Mouse (Mus musculus) adrenal gland (tissue): ENCODE measurements at regions not wholly inside any gene's neighbourhood (a gene's known extent, or its start where the extent isn't known, plus 50 kb on each side); places are given as distances from the start of the nearest gene placed in this dataset.
"Not testable (repeated sequence)": the region's sequence is repeated elsewhere in the genome, so short reads cannot be mapped to it uniquely, and the experiment has no call there.

ENCODE experiments used
- intact Hi-C: fragments of 180-260 bp; cut with DNase I; formaldehyde crosslinking; loops from one replicate; pipeline ENCODE4 v1.15.1; 2025

- intact Hi-C loops, result no loop called here
Observed at GRCm38 (mm10) chr3:78575667-78576464, 710.5 kb downstream of the Rapgef2 start.

GRCm38 (mm10) chr3:78574807-78575206 is 711.5 kb downstream of the Rapgef2 start:
- intact Hi-C loops, result no loop called here

GRCm38 (mm10) chr3:78573299-78573698 is 713.0 kb downstream of the Rapgef2 start:
- intact Hi-C loops, result no loop called here

GRCm38 (mm10) chr3:78564926-78565325 is 721.4 kb downstream of the Rapgef2 start:
- intact Hi-C loops, result not testable (repeated sequence)
